Mouse (Mus musculus): ENCODE data around the gene Jmjd6. TPM values are rescaled to one million over a fixed set of nuclear protein-coding genes. Genes with fewer than 3 reads are reported as not detected.
A peak's percentile ranks its signal among the peaks of the same experiment; 100 is the strongest.
"Not testable (repeated sequence)": the region's sequence is repeated elsewhere in the genome, so short reads cannot be mapped to it uniquely, and the experiment has no call there.

Gene Jmjd6
- polyA plus RNA-seq, 1 experiment: 34.8 TPM

DNA sequence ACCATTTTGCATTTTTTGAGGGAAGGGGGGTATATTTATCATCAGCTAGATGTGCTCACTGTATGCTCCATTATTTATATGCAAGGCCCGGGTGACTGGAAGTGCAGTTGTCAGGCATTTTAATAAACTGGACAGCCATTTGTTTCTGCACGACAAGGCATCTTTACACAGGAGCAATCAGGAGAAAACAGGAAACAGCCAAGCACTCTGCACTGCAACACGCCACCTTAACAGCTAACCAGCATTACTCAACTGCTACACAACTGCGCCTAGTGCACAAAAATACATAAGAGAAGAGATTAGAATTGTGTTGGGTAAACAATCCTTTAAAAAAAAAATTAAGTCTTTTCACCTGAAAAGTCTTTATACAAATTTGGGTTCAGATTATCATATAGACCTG, 6.8 kb upstream of the Jmjd6 start:
- H3K4me1 ChIP-seq (ENCODE audit: control insufficient read depth, insufficient read depth, low read length): no peaks in the 10 kb centered on the region; the same call in 1 of the 2 replicates
- TF ChIP-seq CTCF (IDR thresholded peaks at IDR 0.05; ENCODE audit: borderline replicate concordance, insufficient read depth, low read depth, low read length) (no peak), POLR2A (IDR thresholded peaks at IDR 0.05; ENCODE audit: borderline replicate concordance, insufficient read depth, low read length) (no peak)
- H3K4me3 ChIP-seq (replicated peaks; ENCODE audit: insufficient read depth, low read depth, low read length): no peak overlapping the region
- no peak for DNase-seq
- no peak overlapping the region for H3K27ac ChIP-seq (ENCODE audit: insufficient read depth, low read length)
- H3K27me3 ChIP-seq (ENCODE audit: control insufficient read depth, insufficient read depth, low read length): no peaks in the 10 kb centered on the region
- WGBS: 27% methylated on average over 4 of the region's 4 CpGs

DNA sequence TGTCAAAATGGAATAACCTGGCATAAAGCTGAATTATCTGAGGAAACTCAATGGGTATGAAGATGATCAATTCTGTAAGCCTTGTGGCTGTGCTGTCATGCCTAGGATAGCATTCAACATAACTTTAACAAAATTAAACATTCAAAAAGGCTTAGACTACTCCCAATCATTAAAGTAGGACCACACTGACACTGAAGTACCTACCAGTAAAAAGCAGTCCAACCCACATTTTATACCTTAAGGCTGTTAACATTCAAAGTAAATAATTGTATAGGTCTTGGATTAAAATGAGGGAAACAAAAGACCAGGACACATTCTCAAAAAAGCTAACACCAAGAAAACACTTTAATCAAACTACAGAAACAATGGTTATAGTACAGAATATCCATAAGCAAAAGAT, 6.3 kb upstream of the Jmjd6 start:
- Histone ChIP-seq H3K4me3 (replicated peaks; ENCODE audit: insufficient read depth, low read depth, low read length) (no peak overlapping the region), H3K4me1 (ENCODE audit: control insufficient read depth, insufficient read depth, low read length) (no peaks in the 10 kb centered on the region; the same call in 1 of the 2 replicates), H3K27me3 (ENCODE audit: control insufficient read depth, insufficient read depth, low read length) (no peaks in the 10 kb centered on the region), H3K27ac (ENCODE audit: insufficient read depth, low read length) (no peak overlapping the region)
- DNase-seq: no peak
- TF ChIP-seq POLR2A (IDR thresholded peaks at IDR 0.05; ENCODE audit: borderline replicate concordance, insufficient read depth, low read length): no peak
- no peak for TF ChIP-seq CTCF (IDR thresholded peaks at IDR 0.05; ENCODE audit: borderline replicate concordance, insufficient read depth, low read depth, low read length)

DNA sequence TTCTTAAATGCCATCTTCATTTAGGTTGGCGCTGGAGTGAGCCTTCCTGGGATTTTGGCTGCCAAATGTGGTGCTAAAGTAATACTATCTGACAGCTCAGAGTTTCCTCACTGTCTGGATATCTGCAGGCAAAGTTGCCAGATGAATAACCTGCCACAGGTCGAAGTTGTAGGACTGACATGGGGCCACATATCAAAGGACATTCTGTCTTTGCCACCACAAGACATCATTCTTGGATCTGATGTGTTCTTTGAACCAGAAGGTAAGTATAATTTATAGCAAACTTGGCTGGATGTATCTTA, 5.6 kb upstream of the Jmjd6 start:
- WGBS: 38% methylated on average over 2 of the region's 2 CpGs
- H3K27ac ChIP-seq (ENCODE audit: insufficient read depth, low read length); H3K27me3 ChIP-seq (ENCODE audit: control insufficient read depth, insufficient read depth, low read length); DNase-seq; H3K4me1 ChIP-seq (ENCODE audit: control insufficient read depth, insufficient read depth, low read length); H3K4me3 ChIP-seq (replicated peaks; ENCODE audit: insufficient read depth, low read depth, low read length): not testable (repeated sequence)

DNA sequence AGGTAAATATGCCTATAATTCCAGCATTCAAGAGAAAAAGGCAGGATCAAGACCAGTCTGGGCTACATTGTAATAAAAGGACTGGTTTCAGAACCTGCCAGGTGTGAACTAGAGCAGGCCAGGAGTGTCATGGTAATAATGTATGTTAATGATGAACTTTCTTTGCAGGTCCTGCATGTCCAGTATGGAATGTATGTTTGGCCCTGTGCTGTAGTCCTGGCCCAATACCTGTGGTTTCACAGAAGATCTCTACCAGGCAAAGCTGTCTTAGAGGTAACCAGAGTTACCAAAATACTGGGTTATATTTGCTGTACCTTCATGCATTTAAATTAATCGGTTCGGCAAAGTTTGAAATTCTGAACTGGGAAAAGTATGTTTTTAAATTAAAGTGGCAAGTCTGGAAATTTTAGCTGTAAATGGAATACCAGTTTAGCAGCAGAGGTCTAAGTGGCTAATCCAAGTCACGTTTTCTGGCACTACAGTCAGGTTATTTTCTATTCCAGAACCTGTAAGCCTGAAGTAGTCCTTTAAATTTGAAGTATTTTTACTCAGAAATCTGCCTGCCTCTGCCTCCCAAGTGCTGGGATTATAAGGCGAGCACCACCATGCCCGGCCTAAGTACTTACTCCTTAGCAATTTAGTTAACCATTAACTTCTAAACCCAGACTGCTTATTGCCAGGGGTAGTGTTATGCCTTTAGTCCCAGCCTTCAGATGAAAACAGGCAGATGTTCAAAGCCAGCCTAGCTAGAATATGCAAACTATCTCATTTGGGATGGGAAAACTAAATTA, 5.0 kb upstream of the Jmjd6 start:
- no peak for DNase-seq
- WGBS: 80% methylated on average over 5 of the region's 5 CpGs
- Histone ChIP-seq H3K4me3 (replicated peaks; ENCODE audit: insufficient read depth, low read depth, low read length) (no peak overlapping the region), H3K27ac (ENCODE audit: insufficient read depth, low read length) (no peak overlapping the region), H3K27me3 (ENCODE audit: control insufficient read depth, insufficient read depth, low read length) (no peaks in the 10 kb centered on the region), H3K4me1 (ENCODE audit: control insufficient read depth, insufficient read depth, low read length) (no peaks in the 10 kb centered on the region)
- TF ChIP-seq CTCF (IDR thresholded peaks at IDR 0.05; ENCODE audit: borderline replicate concordance, insufficient read depth, low read depth, low read length) (no peak), POLR2A (IDR thresholded peaks at IDR 0.05; ENCODE audit: borderline replicate concordance, insufficient read depth, low read length) (no peak)

DNA sequence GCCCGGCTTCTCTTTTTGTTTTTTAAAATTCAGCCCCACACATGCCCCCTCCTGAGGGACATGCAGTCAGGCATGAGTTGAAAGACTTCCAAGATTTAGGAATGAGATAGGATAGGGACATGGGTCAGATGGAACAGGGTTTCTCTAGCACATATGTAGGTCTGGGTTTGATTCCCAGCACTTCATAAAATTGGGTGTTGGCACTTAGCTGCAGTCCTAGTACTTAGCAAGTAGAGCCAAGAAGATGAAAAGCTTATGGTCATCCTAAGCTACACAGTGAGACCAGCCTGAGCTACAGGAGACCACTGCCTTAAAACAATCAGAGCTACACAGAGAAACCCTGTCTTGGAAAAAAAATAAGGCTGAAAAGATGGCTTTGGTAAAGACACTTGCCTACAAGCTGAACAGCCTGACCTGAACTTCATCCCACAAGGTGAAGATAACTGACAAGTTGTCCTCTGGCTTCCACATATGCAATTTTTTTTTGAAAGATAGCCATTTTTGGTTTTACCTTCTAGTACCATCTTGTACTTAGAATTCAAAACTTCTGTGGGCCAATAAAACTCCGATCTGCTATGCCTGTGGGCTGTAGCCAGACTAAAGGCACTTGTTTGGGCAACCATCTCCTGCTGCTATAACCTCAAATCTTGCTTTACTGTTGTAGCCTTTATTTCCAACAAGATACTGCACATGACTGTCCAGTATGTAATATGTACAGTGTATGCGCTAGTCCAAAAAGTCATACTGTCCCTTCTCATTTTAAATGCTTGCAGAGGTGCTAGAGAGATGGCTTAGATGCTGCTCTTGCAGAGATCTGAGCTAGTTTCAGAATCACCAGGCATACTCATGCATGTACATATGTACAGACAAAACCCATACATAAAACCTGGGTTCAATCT, 4.2 kb upstream of the Jmjd6 start:
- no peak overlapping the region for H3K27ac ChIP-seq (ENCODE audit: insufficient read depth, low read length)
- no peaks in the 10 kb centered on the region for H3K4me1 ChIP-seq (ENCODE audit: control insufficient read depth, insufficient read depth, low read length)
- TF ChIP-seq POLR2A (IDR thresholded peaks at IDR 0.05; ENCODE audit: borderline replicate concordance, insufficient read depth, low read length): no peak
- TF ChIP-seq CTCF (IDR thresholded peaks at IDR 0.05; ENCODE audit: borderline replicate concordance, insufficient read depth, low read depth, low read length): no peak
- 72% methylated on average over 3 of the region's 3 CpGs for WGBS
- no peaks in the 10 kb centered on the region for H3K27me3 ChIP-seq (ENCODE audit: control insufficient read depth, insufficient read depth, low read length)
- no peak overlapping the region for H3K4me3 ChIP-seq (replicated peaks; ENCODE audit: insufficient read depth, low read depth, low read length)
- DNase-seq: no peak

DNA sequence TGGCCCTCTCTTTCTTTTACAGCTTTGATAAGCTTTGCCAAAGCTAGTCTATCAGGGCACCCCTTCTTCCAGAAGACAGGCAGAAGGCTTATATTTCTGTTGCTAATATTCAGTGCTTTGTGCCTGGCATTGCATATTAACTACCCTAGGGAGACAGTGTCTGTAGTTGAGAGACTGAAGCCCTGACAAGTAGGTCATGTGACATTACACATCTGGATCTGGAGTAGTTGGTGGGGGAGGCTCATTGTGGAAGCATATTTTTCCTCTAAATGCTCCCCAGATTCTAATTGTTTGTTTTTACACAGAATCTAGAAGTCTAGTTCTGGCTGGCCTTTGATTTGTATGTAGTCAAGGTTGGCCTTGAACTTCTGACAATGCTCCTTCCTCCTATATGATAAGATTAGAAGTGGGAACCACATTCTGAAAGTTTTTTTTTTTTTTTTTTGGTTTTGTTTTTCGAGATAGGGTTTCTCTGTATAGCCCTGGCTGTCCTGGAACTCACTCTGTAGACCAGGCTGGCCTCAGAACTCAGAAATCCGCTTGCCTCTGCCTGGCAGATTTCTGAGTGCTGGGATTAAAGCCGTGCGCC, 3.4 kb upstream of the Jmjd6 start:
- Histone ChIP-seq H3K27ac (ENCODE audit: insufficient read depth, low read length) (no peak overlapping the region), H3K4me3 (replicated peaks; ENCODE audit: insufficient read depth, low read depth, low read length) (no peak overlapping the region), H3K27me3 (ENCODE audit: control insufficient read depth, insufficient read depth, low read length) (no peaks in the 10 kb centered on the region), H3K4me1 (ENCODE audit: control insufficient read depth, insufficient read depth, low read length) (no peaks in the 10 kb centered on the region; the same call in 1 of the 2 replicates)
- no peak for DNase-seq
- TF ChIP-seq CTCF (IDR thresholded peaks at IDR 0.05; ENCODE audit: borderline replicate concordance, insufficient read depth, low read depth, low read length): no peak
- no peak for TF ChIP-seq POLR2A (IDR thresholded peaks at IDR 0.05; ENCODE audit: borderline replicate concordance, insufficient read depth, low read length)
- 47% methylated on average over 4 of the region's 4 CpGs for WGBS

DNA sequence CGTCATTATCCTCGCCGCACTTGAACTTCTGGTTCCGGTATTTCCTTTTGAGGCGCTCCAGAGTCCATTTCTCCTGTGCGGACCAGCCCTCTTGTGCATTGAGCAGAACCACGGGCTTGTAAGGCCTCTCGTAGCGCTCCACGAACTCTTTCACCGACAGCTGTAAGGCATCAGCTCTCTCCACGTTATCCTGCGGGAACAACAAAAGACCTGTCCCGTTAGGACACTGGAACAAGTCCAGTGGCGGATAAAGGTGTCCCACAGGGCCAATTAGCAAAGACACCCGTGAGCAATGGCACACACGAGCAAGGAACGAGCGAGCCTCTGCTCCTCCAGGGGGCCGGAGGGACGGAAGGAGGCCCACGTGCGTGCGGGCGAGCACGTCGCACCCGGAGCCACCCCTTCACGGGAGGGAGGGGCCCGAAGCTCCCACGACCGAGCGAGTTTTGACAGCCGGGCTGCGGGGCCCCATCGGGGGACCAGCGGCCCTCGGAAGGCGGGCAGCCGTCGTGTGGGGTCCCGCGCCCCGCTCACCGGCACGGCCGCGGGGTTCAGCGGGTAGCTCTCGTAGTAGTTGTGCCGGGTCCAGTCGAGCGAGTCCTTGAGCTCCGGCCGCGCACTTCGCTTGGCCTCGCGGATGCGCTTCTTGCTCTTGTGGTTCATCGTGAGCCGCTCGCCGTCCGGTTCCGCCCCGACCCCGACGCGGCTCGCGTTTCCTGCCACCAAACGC, 553 bp downstream of the Jmjd6 start:
- DNase-seq: peak; percentile 77
- WGBS: under 1% methylated on average over 73 of the region's 73 CpGs
- peak; percentile 19; the same call in 1 of the 2 replicates for TF ChIP-seq POLR2A (IDR thresholded peaks at IDR 0.05; ENCODE audit: borderline replicate concordance, insufficient read depth, low read length)
- TF ChIP-seq CTCF (IDR thresholded peaks at IDR 0.05; ENCODE audit: borderline replicate concordance, insufficient read depth, low read depth, low read length): no peak
- Histone ChIP-seq H3K27ac (ENCODE audit: insufficient read depth, low read length) (peak overlapping the region; percentile 88), H3K4me3 (replicated peaks; ENCODE audit: insufficient read depth, low read depth, low read length) (peak overlapping the region; percentile 99), H3K4me1 (ENCODE audit: control insufficient read depth, insufficient read depth, low read length) (peaks cover 16% of the 10 kb centered on the region), H3K27me3 (ENCODE audit: control insufficient read depth, insufficient read depth, low read length) (no peaks in the 10 kb centered on the region)

Measured in cerebellum, adult 2 months (tissue).